Mouse (Mus musculus) liver, embryonic 16.5 days (tissue): ENCODE measurements around the gene Zfp710. TPM values are rescaled to one million over a fixed set of nuclear protein-coding genes. Genes with fewer than 3 reads are reported as not detected.

Source experiments
- ATAC-seq: fragments of 200-750 bp; cut with Nextera tagmentation; 2 replicates; pipeline ENCODE4 v1.8.0; 2017; ENCODE audit warnings: low read depth, mild to moderate bottlenecking, moderate number of reproducible peaks, moderate library complexity
- H3K27ac ChIP-seq: fragments of 300-500 bp; sonication (generic); 2 replicates; pipeline ENCODE4 v1.5.1; 2014; ENCODE audit warnings: mild to moderate bottlenecking, low read length
- H3K27me3 ChIP-seq: fragments of 300-500 bp; sonication (generic); 2 replicates; pipeline ENCODE4 v1.6.1; 2014; ENCODE audit warnings: low read depth, low read length, mixed read lengths; ENCODE audit not compliant: control insufficient read depth, insufficient read depth
- H3K36me3 ChIP-seq: fragments of 300-500 bp; sonication (generic); 2 replicates; pipeline ENCODE4 v1.6.1; 2014; ENCODE audit warnings: mild to moderate bottlenecking; ENCODE audit not compliant: control insufficient read depth, insufficient read depth
- H3K4me1 ChIP-seq: fragments of 300-500 bp; sonication (generic); 2 replicates; pipeline ENCODE4 v1.6.1; 2014; ENCODE audit warnings: low read depth, low read length, mixed read lengths; ENCODE audit not compliant: control insufficient read depth
- H3K4me2 ChIP-seq: fragments of 300-500 bp; sonication (generic); 2 replicates; pipeline ENCODE4 v1.6.1; 2014; ENCODE audit warnings: low read depth, low read length, mixed read lengths
- H3K4me3 ChIP-seq: fragments of 300-500 bp; sonication (generic); 2 replicates; pipeline ENCODE4 v1.5.1; 2014; ENCODE audit warnings: low read depth, mild to moderate bottlenecking, low read length
- H3K9ac ChIP-seq: fragments of 300-500 bp; sonication (generic); 2 replicates; pipeline ENCODE4 v1.6.1; 2014; ENCODE audit warnings: low read depth, low read length
- H3K9me3 ChIP-seq: fragments of 300-500 bp; sonication (generic); replicated peaks from 2 replicates; pipeline ENCODE4 v1.6.1; 2016; ENCODE audit warnings: low read length; ENCODE audit not compliant: control insufficient read depth
- WGBS: fragments of 180-500 bp; shearing (Covaris S2); extraction: QIAGEN DNeasy Blood & Tissue Kit; methylation state at CpG from one replicate; pipeline ENCODE4 v1.1.7; 2014; ENCODE audit not compliant: insufficient replicate concordance; 5-methylcytosine and 5-hydroxymethylcytosine counted together
- polyA plus RNA-seq: library from polyadenylated mRNA; unstranded; fragments of >200 nt; fragmentation: Nextera tagmentation; extraction: Ambion mirVana; gene quantifications from 2 replicates; pipeline ENCODE4 v1.2.1, GENCODE M21; 2015

Zfp710 gene
- polyA plus RNA-seq, 1 experiment from 2014 or later = 6.8 TPM

DNA sequence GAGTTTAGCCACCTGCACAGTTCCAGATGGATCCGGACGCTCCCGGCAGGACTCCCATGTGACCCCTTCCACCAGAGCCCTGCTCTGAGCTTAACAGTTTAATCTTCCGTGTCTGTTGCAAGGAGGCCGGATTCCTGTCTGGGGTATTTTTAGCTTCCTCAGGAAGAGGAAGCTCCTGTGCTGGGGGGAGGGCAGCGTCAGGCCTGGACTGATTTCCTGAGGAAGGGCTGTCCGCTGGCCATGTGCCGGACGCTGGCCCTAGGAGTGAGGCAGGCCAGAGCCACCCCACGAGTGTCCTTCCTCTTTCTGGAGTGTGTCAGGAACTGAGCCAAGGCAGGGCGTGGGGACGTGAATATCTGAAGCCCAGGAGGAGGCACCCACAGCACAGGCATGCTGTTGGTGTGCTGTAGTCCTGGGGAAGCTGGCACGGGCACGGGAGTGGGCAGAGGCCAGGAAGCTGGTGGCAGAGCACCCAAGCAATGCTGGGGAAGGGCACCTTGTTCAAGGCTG is 54.2 kb downstream of the Zfp710 start:
- no peak overlapping the region for H3K4me3 ChIP-seq
- 8% methylated on average over 14 of the region's 14 CpGs for WGBS
- peak overlapping the region; percentile 74 for H3K27ac ChIP-seq
- no peaks in the 10 kb centered on the region for H3K27me3 ChIP-seq
- peak; percentile 49 for ATAC-seq
- H3K9ac ChIP-seq = no peak overlapping the region
- H3K36me3 ChIP-seq = peaks cover 8% of the 10 kb centered on the region
- 0 out of 2 replicates have a peak overlapping the region, but pooled peaks have one; percentile 0 for H3K4me2 ChIP-seq
- H3K4me1 ChIP-seq = peaks cover 47% of the 10 kb centered on the region
- no peaks in the 10 kb centered on the region for H3K9me3 ChIP-seq

GRCm38 (mm10) chr7:80081586-80082554 is 57.3 kb downstream of the Zfp710 start:
- peaks cover 11% of the 10 kb centered on the region for H3K36me3 ChIP-seq
- H3K4me2 ChIP-seq = no peak overlapping the region
- no peaks in the 10 kb centered on the region for H3K9me3 ChIP-seq
- no peaks in the 10 kb centered on the region for H3K27me3 ChIP-seq
- H3K27ac ChIP-seq = no peak overlapping the region
- H3K4me3 ChIP-seq = no peak overlapping the region
- 76% methylated on average over 42 of the region's 42 CpGs for WGBS
- peaks cover 23% of the 10 kb centered on the region for H3K4me1 ChIP-seq
- H3K9ac ChIP-seq = no peak overlapping the region
- ATAC-seq = no peak

- H3K36me3 ChIP-seq = peaks cover 11% of the 10 kb centered on the region
- H3K27ac ChIP-seq = no peak overlapping the region
- H3K9me3 ChIP-seq = no peaks in the 10 kb centered on the region
- ATAC-seq = no peak
- no peak overlapping the region for H3K9ac ChIP-seq
- peaks cover 5% of the 10 kb centered on the region; the same call in 1 of the 2 replicates for H3K4me1 ChIP-seq
- WGBS = 56% methylated on average over 7 of the region's 7 CpGs
- no peak overlapping the region for H3K4me2 ChIP-seq
- H3K4me3 ChIP-seq = no peak overlapping the region
- H3K27me3 ChIP-seq = no peaks in the 10 kb centered on the region
These were observed 59.9 kb downstream of the Zfp710 start for GRCm38 (mm10) chr7:80084484-80084931.

DNA sequence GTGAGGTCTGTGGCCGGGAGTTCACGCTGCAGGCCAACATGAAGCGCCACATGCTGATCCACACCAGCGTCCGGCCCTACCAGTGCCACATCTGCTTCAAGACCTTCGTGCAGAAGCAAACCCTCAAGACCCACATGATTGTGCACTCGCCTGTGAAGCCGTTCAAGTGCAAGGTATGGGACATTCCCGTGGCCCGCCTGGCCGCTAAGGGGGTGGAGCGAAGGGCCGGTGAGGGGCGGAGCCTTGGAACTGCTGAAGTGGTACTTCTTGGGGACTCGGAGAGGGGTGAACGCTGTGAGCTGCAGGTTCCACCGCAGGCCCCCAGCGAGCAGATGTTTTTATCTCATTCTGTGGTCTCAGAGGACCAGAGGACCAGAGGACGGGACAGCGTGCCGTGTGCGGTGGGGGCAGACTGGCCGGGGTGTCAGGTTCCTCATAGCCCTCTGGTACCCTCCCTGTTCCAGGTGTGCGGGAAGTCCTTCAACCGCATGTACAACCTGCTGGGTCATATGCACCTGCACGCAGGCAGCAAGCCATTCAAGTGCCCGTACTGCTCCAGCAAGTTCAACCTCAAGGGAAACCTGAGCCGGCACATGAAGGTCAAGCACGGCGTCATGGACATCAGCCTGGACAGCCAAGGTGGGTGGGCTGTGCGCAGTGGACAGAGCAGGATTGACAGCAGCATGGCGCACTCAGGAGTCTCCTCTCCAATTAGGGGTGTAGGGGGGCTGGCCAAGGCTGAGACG is 61.5 kb downstream of the Zfp710 start:
- Histone ChIP-seq H3K4me1 (peaks cover 2% of the 10 kb centered on the region; the same call in 1 of the 2 replicates), H3K9me3 (no peaks in the 10 kb centered on the region), H3K27ac (no peak overlapping the region), H3K4me2 (no peak overlapping the region), H3K9ac (no peak overlapping the region), H3K36me3 (peaks cover 11% of the 10 kb centered on the region), H3K4me3 (no peak overlapping the region), H3K27me3 (no peaks in the 10 kb centered on the region)
- no peak for ATAC-seq
- 74% methylated on average over 33 of the region's 33 CpGs for WGBS

GRCm38 (mm10) chr7:80088191-80088590 is 63.6 kb downstream of the Zfp710 start:
- H3K27me3 ChIP-seq = no peaks in the 10 kb centered on the region
- no peaks in the 10 kb centered on the region for H3K9me3 ChIP-seq
- peak; percentile 66 for ATAC-seq
- WGBS = 61% methylated on average over 9 of the region's 9 CpGs
- no peak overlapping the region for H3K9ac ChIP-seq
- H3K4me1 ChIP-seq = peaks cover 2% of the 10 kb centered on the region; the same call in 1 of the 2 replicates
- H3K36me3 ChIP-seq = peaks cover 3% of the 10 kb centered on the region
- no peak overlapping the region for H3K27ac ChIP-seq
- H3K4me2 ChIP-seq = no peak overlapping the region
- no peak overlapping the region for H3K4me3 ChIP-seq

GRCm38 (mm10) chr7:80090191-80091003 is 65.8 kb downstream of the Zfp710 start:
- Histone ChIP-seq H3K4me3 (no peak overlapping the region), H3K9ac (no peak overlapping the region), H3K4me2 (no peak overlapping the region), H3K9me3 (no peaks in the 10 kb centered on the region), H3K4me1 (peaks cover 2% of the 10 kb centered on the region; the same call in 1 of the 2 replicates), H3K36me3 (peaks cover 6% of the 10 kb centered on the region), H3K27me3 (no peaks in the 10 kb centered on the region), H3K27ac (no peak overlapping the region)
- WGBS = 79% methylated on average over 18 of the region's 18 CpGs
- ATAC-seq = no peak

GRCm38 (mm10) chr7:80091004-80091865 is 66.6 kb downstream of the Zfp710 start:
- H3K4me2 ChIP-seq = no peak overlapping the region
- no peak overlapping the region for H3K9ac ChIP-seq
- peaks cover 8% of the 10 kb centered on the region for H3K36me3 ChIP-seq
- no peaks in the 10 kb centered on the region for H3K9me3 ChIP-seq
- no peak overlapping the region for H3K27ac ChIP-seq
- no peaks in the 10 kb centered on the region for H3K27me3 ChIP-seq
- ATAC-seq = no peak
- WGBS = 53% methylated on average over 13 of the region's 13 CpGs
- peaks cover 2% of the 10 kb centered on the region; the same call in 1 of the 2 replicates for H3K4me1 ChIP-seq
- no peak overlapping the region for H3K4me3 ChIP-seq

DNA sequence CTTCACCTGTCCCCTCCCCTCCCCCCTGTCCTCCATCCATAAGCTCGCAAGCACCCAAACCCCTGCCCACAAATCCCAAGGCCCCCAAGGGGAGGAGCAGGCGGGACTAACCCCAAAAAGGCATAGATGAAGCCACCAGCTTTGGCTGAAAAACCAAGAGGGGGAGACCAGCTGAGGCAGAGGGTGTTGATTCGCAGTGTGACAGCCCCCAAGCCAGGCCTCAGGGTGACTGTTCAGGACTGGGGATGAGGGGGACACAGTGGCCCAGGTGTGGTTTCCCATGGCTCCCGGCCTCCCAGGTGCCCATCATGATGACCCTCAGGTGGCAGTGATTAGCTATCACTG is 67.2 kb downstream of the Zfp710 start:
- no peak overlapping the region for H3K4me3 ChIP-seq
- H3K4me1 ChIP-seq = peaks cover 2% of the 10 kb centered on the region; the same call in 1 of the 2 replicates
- H3K4me2 ChIP-seq = no peak overlapping the region
- ATAC-seq = no peak
- WGBS = 64% methylated on average over 4 of the region's 4 CpGs
- no peaks in the 10 kb centered on the region for H3K27me3 ChIP-seq
- no peak overlapping the region for H3K9ac ChIP-seq
- peaks cover 6% of the 10 kb centered on the region for H3K36me3 ChIP-seq
- no peak overlapping the region for H3K27ac ChIP-seq
- H3K9me3 ChIP-seq = no peaks in the 10 kb centered on the region
